Mouse (Mus musculus) urinary bladder, postnatal 14 days (tissue): ENCODE measurements at regions not wholly inside any gene's neighbourhood (a gene's known extent, or its start where the extent isn't known, plus 50 kb on each side); places are given as distances from the start of the nearest gene placed in this dataset.

Source experiments
- DNase-seq: peaks from one replicate; pipeline ENCODE4 v3.0.0; 2021; ENCODE audit warnings: low spot score

GRCm38 (mm10) chr11:17324651-17325050 lies 67.3 kb downstream of the C1d start:
- DNase-seq, result no peak

GRCm38 (mm10) chr11:17325731-17326646 lies 68.6 kb downstream of the C1d start:
- DNase-seq, result no peak

GRCm38 (mm10) chr11:17326695-17327094 lies 69.3 kb downstream of the C1d start:
- DNase-seq, result no peak

- DNase-seq, result no peak
Measured at GRCm38 (mm10) chr11:17351476-17351875, 94.1 kb downstream of the C1d start.

- DNase-seq, result no peak
Measured at GRCm38 (mm10) chr11:17352148-17353130, 95.1 kb downstream of the C1d start.

DNA sequence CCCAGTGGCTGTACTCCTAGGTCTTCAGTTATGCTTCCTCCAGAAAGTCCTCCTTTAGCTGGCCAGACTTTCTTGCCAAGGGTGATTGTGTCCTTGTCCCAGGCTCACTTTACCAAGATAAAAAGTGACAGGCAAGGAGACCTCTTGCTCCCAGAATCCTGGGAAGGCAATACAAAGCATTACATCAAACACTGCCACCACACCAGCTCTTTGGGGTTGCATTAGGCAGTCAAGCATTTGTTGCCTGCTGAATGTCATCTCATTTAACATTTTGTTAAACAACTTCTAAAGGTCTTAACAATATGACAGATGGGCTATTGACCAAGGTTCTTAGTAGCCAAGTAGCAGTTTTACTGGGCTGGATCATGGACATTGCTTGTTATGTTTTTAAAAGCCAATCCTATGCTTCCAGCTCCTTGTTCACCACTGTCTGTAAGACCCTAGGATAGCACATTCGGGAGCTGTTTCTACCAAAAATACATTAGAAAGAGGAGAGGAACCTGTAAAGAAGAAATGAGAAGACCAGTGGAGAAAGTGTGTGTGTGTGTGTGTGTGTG lies 102.4 kb downstream of the C1d start:
- DNase-seq, result no peak

GRCm38 (mm10) chr11:17377859-17378258 lies 120.5 kb downstream of the C1d start:
- DNase-seq, result no peak

DNA sequence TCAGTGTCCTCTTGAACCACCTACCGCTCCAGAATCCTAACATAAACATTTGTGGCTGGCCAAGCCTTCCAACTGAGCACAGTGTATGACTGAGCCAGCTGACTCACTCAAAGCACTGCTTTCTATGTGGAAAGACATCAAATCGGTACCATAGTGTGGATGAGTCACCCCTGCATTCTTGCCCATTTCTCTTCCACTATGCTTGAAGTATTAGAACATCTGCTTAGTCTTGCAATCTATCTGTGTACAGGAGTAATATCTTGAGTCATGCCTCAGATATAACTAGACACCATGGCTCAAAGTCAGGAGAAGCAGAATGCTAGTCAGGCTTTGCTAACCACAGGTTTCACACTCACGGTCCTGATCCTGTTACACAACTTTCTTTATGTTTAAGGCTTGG lies 129.4 kb downstream of the C1d start:
- DNase-seq, result peak; percentile 8

DNA sequence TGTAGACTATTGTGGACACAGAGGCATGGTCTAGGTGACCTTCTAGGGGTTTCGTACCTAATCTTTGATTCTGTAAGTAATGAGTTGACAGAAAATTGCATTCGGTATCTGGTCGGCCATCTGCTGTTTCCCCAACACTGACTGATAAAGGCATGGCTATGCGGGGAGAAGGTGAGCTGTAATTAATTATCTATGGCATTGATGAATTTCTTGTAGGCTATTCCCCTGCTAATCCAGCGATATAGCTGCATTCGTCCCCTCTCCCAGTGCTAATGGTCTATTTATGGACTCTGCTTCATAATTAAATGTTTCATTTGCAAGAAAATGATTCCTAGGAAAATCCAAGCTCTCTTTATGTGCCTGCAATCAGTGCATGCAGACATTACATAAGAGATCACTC lies 136.5 kb downstream of the C1d start:
- DNase-seq, result no peak

GRCm38 (mm10) chr11:17414531-17414930 lies 157.2 kb downstream of the C1d start:
- no peak for DNase-seq

GRCm38 (mm10) chr11:17415144-17415543 lies 157.8 kb downstream of the C1d start:
- DNase-seq, result no peak

DNA sequence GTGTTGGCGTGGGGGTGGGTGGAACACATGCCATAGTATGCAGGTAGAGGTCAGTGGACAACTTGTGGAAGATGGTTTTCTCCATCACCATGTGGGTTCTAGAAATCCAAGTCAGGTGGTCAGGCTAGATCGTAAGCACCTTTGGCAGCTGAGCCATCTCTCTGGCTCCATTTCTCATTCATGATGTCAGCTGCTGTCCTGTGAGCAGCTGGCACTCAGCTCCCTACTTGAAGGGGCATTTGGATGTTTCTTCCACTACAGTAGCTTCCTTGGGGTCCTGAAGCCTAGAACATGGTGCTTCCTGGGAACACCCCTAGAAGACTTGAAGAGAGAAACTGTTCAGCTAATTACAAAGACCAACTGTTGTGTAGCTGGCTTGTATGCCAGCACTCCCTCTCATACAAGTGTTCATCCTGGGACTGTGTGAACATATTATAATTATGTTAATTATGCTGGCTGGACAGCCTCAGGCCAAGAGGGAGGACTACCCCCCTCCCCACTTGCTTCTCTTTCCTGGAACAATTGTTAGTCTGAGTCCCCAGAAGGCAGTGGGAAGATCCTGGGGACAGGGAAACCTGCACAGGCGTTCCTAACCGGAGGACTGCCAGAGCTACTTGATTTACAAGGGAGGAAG lies 160.4 kb downstream of the C1d start:
- DNase-seq, result no peak

- no peak for DNase-seq
Measured at GRCm38 (mm10) chr11:17442133-17442532, 184.8 kb downstream of the C1d start.

- DNase-seq, result no peak
Measured at GRCm38 (mm10) chr11:17449289-17449688, 191.9 kb downstream of the C1d start.

DNA sequence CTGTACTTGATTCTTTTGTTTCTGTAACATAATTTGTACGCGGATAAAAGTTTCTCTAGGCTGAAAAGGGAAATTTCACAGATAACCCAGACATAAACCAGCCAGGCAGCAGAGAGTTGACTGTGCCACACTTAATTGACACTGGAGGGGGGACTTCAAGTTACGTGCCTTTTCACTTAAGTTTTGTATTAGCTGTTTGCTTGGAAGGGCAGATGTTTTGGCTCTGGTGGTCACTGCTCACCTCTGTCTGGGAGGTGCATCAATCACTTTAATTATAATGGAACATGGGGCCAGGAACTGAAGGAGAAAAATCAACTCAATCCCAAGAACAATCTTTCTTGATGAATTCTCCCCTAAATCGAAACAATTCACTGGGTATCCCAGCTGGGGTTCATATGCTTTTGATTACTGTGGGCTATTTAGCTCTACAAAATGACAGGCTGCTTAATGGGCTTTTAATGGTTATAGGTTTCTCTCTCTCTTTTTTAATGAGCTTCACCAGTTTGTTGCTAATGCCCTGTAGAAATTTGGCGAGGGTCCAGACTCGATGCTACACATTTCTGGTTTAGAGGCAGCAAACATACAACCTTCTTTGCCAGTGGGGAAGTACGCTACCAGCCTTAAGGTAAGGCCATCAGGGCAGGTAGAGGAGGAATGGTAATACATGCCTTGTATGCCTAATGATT lies 193.1 kb downstream of the C1d start:
- no peak for DNase-seq

DNA sequence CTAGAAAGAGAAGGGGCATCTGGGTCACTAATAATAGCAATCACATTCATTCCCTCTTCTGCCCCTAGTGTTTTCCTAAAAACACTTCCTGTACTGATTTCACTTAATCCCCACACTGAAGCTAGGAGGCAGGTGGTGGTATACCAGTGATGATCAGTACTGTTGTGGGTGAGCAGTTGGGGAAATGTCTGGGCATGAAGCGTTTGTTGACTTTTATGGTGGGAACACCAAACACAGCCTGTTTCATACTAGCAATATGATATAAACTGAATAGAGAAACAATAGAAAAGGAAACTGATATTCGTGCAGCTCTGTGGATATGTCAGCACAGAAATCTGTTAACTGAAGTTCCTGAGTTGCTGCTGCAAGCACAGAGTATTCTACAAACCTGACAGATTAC lies 194.1 kb downstream of the C1d start:
- no peak for DNase-seq

DNA sequence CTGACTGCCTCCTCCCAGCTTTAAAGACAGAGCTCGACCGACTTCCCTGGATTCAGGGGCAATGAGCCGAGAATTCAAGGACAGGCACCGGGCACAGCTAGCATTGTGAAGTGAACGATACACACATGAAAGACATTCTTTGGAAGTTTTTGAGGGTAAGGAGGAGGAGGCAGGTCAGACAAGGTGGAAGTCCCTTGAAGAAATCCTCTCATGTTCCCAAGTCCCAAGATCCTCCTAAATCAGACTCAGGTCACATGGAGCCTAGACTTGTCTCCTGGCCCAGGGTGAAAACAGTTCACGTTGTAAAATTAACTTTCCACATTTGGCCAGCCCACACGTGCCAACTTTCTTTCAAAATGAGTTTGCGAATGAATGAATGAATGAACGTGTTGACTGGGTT lies 196.2 kb downstream of the C1d start:
- DNase-seq, result no peak

DNA sequence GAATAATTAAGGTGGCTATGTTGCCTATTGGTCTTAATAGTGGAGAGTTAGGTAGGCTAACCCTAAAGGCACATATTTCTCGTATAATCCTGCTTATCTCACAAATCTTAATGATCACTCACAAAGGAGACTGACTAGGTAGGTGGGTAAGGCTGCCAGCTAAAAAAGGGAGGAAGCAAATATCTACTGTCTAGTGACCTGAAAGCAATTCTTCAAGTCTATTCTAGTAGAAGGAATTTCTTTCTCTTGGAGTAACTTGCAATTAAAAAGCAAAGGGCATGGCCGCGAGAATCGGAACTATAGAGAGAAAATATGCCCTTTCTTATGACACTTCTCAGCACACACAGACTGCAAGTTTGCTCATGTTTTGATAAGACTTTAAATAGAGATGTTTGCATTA lies 201.6 kb downstream of the C1d start:
- DNase-seq, result no peak

DNA sequence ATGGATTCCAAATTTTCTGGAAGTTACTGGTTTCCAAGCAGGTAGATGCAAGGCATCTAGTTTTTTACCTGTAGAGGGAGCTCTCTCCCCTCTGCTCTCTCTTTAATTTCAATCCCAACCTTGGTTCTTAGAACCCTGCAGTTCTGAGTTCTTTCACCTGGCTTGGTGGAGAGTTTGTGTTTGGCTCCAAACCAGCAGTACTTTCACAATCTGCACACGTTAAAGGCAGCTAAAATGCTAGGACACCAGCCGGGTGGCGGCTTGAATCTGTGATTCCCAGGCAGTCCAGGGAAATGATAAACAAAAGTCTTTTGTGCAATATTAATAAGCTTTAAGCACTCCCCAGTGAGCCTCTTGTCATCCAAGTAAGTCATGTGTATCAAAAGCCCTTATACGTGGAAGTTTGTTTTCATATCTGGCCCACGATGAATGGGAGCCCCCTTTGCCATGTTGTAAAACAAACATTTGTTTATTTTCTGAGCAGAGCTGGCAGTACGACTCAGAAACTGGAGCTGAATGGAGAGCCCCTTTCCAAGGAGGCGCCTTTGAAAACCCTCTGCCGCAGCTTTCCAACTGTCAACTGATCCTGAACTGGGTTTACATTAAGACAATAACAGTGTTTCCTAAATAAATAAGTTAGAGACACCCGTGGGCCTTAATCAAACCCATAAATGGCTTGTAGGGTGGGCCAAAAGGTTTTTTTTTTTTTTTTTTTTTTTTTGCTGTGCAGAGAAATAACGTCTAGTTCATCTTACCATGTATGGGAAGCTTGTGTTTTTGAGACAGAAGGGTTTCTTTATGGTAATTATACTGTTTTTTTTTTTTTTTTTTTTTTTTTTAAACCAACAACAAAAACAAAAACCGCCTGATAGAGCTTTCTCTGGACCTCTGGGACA lies 202.9 kb downstream of the C1d start:
- DNase-seq, result peak; percentile 26

DNA sequence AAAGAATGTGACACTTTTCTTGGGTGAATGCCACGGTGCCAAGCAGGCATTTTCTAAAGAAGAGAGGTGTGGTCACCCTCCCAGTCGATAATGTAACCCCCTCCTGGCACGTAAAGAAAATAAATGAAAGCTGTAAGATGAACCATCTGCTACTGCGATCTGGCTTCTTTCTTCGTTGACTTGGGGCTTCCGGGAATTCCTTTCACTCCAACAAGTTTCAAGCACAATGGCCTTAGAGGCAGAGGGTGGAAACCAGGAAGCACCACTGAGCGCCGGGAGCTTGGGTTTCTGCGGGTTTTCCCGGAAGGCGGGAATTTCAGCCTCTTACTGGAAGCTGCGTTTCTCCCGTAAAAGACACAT lies 203.5 kb downstream of the C1d start:
- DNase-seq, result no peak
